Mouse (Mus musculus): ENCODE results near the gene Lrrc3b.

Lrrc3b gene

GRCm38 (mm10) chr14:15325872-15326271 lies 112.9 kb downstream of the Lrrc3b start:
- DNase-seq = no peak

- no peak for DNase-seq
These were observed 116.2 kb downstream of the Lrrc3b start for GRCm38 (mm10) chr14:15322441-15323123.

- DNase-seq = no peak
These were observed 119.3 kb downstream of the Lrrc3b start for GRCm38 (mm10) chr14:15319399-15319915.

GRCm38 (mm10) chr14:15308576-15308975 lies 130.2 kb downstream of the Lrrc3b start:
- DNase-seq = no peak

Data from liver (tissue).